Mouse (Mus musculus) embryonic facial prominence, embryonic 10.5 days (tissue): ENCODE results near the gene H2-Eb1. TPM values are rescaled to one million over a fixed set of nuclear protein-coding genes. Genes with fewer than 3 reads are reported as not detected.

ENCODE experiments used
- DNase-seq: peaks from one replicate; pipeline ENCODE4 v3.0.0-alpha.2; 2017; ENCODE audit warnings: low spot score
- H3K27ac ChIP-seq: fragments of 300-500 bp; sonication (generic); replicated peaks from 2 replicates; pipeline ENCODE4 v1.5.1; 2016; ENCODE audit warnings: mild to moderate bottlenecking
- H3K27me3 ChIP-seq: fragments of 300-500 bp; sonication (generic); replicated peaks from 2 replicates; pipeline ENCODE4 v1.6.1; 2016; ENCODE audit warnings: low read depth, mild to moderate bottlenecking; ENCODE audit not compliant: poor library complexity, severe bottlenecking
- H3K36me3 ChIP-seq: fragments of 300-500 bp; sonication (generic); replicated peaks from 2 replicates; pipeline ENCODE4 v1.6.1; 2016; ENCODE audit warnings: mild to moderate bottlenecking, moderate library complexity
- H3K4me1 ChIP-seq: fragments of 300-500 bp; sonication (generic); 2 replicates; pipeline ENCODE4 v1.6.1; 2016
- H3K4me3 ChIP-seq: fragments of 300-500 bp; sonication (generic); 2 replicates; pipeline ENCODE4 v1.5.1; 2016; ENCODE audit warnings: mild to moderate bottlenecking, moderate library complexity
- H3K9me3 ChIP-seq: fragments of 300-500 bp; sonication (generic); 2 replicates; pipeline ENCODE4 v1.6.1; 2016; ENCODE audit warnings: mild to moderate bottlenecking
- WGBS: fragments of 180-500 bp; shearing (Covaris S2); methylation state at CpG from one replicate; pipeline ENCODE4 v1.1.7; 2016; 5-methylcytosine and 5-hydroxymethylcytosine counted together
- polyA plus RNA-seq: library from polyadenylated mRNA; unstranded; fragments of >200 nt; fragmentation: Nextera tagmentation; extraction: Ambion mirVana; gene quantifications from 2 replicates; pipeline ENCODE4 v1.2.1, GENCODE M21; 2016

The H2-Eb1 gene
- polyA plus RNA-seq, 1 experiment from 2014 or later = 1.3 TPM

DNA sequence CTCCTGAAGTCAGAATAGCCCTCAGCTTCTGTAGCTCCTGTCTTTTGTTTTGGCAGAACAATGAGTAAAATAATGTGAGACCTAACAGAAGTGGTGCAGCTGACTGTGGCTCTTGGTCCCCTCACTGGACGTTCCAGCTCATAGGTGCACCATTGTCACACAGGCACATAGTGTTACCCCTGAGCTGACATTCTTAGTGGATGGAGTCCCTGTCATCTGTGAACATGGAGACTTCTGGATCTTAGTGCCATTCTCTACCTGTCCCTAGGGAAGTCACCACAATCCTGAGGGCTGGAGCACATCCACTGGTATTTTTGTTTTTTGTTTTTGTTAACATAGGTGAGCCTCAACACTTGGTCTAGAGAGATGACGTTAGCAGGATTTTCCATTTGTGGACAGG lies 34.7 kb upstream of the H2-Eb1 start:
- DNase-seq = no peak
- no peak overlapping the region for H3K4me3 ChIP-seq
- WGBS = 79% methylated on average over 2 of the region's 2 CpGs
- H3K27ac ChIP-seq = no peak overlapping the region
- H3K9me3 ChIP-seq = no peaks in the 10 kb centered on the region
- H3K27me3 ChIP-seq = 0 out of 2 replicates have a peak, but pooled peaks cover 11% of the 10 kb centered on the region
- H3K36me3 ChIP-seq = no peaks in the 10 kb centered on the region
- H3K4me1 ChIP-seq = no peaks in the 10 kb centered on the region

DNA sequence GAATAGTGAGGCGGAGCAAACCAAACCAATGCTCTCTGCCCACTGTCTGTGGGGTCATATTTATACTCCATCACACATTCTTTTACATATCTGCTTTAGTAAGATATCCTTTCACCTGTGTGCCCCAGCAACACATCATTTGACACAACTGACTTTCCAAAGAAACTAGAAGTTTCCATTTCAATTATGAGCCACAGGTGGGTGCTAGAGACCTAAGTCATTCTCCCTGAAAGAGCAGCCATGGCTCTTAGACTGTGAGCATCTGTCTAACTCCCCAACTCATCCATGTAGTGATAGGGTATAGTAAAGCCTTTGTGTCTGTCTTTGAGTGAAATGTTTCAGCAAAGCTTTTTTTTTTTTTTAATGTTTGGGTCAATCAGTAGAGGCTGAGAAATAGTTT lies 33.6 kb upstream of the H2-Eb1 start:
- no peaks in the 10 kb centered on the region for H3K4me1 ChIP-seq
- WGBS = 90% methylated on average over 1 of the region's 1 CpGs
- no peak overlapping the region for H3K4me3 ChIP-seq
- no peaks in the 10 kb centered on the region for H3K9me3 ChIP-seq
- no peak overlapping the region for H3K27ac ChIP-seq
- no peak for DNase-seq
- 0 out of 2 replicates have a peak, but pooled peaks cover 5% of the 10 kb centered on the region for H3K27me3 ChIP-seq
- H3K36me3 ChIP-seq = no peaks in the 10 kb centered on the region

DNA sequence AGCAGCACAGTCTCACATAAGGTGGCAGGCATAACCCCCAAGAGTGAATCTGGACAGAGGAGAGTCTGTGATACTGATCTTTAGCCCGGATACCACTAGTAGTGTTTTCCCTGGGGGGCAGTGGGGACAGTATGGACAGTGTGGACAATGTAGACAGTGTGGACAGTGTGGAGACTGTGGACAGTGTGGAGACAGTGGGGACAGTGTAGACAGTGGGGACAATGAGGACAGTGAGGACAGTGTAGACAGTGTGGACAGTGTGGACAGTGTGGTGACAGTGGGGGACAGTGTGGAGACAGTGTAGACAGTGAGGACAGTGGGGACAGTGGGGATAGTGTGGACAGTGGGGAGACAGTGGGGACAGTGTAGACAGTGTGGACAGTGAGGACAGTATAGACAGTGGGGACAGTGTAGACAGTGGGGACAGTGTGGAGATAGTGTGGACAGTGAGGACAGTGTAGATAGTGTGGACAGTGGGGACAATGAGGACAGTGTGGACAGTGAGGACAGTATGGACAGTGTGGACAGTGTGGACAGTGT lies 25.1 kb upstream of the H2-Eb1 start:
- H3K27me3 ChIP-seq = no peaks in the 10 kb centered on the region
- 69% methylated on average over 1 of the region's 1 CpGs for WGBS

DNA sequence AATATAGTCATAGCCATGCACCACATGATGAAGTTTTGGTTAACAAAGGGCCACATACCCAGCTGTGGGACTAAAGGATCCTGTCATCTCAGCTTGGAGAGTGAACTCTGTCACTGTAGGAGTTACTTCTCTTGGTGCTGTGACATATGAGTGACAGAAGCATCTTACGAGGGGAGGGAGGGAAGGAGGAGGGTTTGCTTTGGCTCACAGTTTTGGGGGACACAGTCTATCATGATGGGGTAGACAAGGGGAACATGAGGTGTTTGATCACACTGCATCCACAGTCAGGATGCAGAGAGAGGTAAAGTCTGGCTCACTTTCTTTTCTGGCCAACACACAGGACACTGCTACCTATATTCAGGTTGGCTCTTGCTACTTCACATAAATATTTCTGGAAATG lies 23.8 kb upstream of the H2-Eb1 start:
- 68% methylated on average over 1 of the region's 1 CpGs for WGBS

More for the DNA sequence above, 25.1 kb upstream of the H2-Eb1 start:
- Histone ChIP-seq H3K9me3 (no peaks in the 10 kb centered on the region), H3K27ac (no peak overlapping the region), H3K4me3 (no peak overlapping the region), H3K4me1 (no peaks in the 10 kb centered on the region), H3K36me3 (no peaks in the 10 kb centered on the region)
- no peak for DNase-seq

GRCm38 (mm10) chr17:34285371-34285770 lies 20.3 kb upstream of the H2-Eb1 start:
- Histone ChIP-seq H3K4me3 (no peak overlapping the region), H3K4me1 (no peaks in the 10 kb centered on the region), H3K36me3 (no peaks in the 10 kb centered on the region), H3K27me3 (no peaks in the 10 kb centered on the region), H3K9me3 (no peaks in the 10 kb centered on the region), H3K27ac (no peak overlapping the region)
- 79% methylated on average over 4 of the region's 4 CpGs for WGBS
- no peak for DNase-seq

More for the DNA sequence above, 23.8 kb upstream of the H2-Eb1 start:
- DNase-seq = no peak
- Histone ChIP-seq H3K4me3 (no peak overlapping the region), H3K4me1 (no peaks in the 10 kb centered on the region), H3K9me3 (no peaks in the 10 kb centered on the region), H3K27ac (no peak overlapping the region), H3K27me3 (no peaks in the 10 kb centered on the region), H3K36me3 (no peaks in the 10 kb centered on the region)

GRCm38 (mm10) chr17:34285848-34286247 lies 19.8 kb upstream of the H2-Eb1 start:
- 43% methylated on average over 4 of the region's 4 CpGs for WGBS
- Histone ChIP-seq H3K4me1 (no peaks in the 10 kb centered on the region), H3K27me3 (no peaks in the 10 kb centered on the region), H3K9me3 (no peaks in the 10 kb centered on the region), H3K4me3 (no peak overlapping the region), H3K27ac (no peak overlapping the region), H3K36me3 (no peaks in the 10 kb centered on the region)
- peak; percentile 37 for DNase-seq

DNA sequence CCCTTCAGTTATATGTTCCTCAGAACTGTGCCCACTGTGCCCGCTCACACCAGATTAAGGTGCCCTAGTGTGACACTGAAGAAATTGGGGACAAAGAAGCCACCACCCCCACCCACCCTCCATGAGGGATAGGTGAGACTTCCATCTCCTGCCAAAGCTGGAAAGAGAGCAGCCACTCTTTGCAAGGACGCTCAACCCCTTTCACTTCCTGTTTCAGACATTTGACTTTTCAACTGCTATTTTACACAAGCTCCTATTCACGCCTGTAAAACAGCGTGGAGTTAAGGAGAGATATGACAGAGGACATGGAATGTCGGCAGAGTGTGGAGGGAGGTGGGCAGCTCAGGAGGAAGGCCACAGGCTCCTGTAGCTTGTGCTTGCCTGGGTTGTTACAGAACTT lies 19.2 kb upstream of the H2-Eb1 start:
- H3K36me3 ChIP-seq = no peaks in the 10 kb centered on the region
- no peaks in the 10 kb centered on the region for H3K4me1 ChIP-seq
- no peak overlapping the region for H3K27ac ChIP-seq
- no peak overlapping the region for H3K4me3 ChIP-seq
- no peaks in the 10 kb centered on the region for H3K27me3 ChIP-seq
- DNase-seq = no peak
- WGBS = 81% methylated on average over 5 of the region's 5 CpGs
- no peaks in the 10 kb centered on the region for H3K9me3 ChIP-seq

GRCm38 (mm10) chr17:34286999-34287398 lies 18.7 kb upstream of the H2-Eb1 start:
- Histone ChIP-seq H3K4me3 (no peak overlapping the region), H3K9me3 (no peaks in the 10 kb centered on the region), H3K27ac (no peak overlapping the region), H3K4me1 (no peaks in the 10 kb centered on the region), H3K36me3 (no peaks in the 10 kb centered on the region), H3K27me3 (no peaks in the 10 kb centered on the region)
- WGBS = 71% methylated on average over 6 of the region's 6 CpGs
- no peak for DNase-seq

DNA sequence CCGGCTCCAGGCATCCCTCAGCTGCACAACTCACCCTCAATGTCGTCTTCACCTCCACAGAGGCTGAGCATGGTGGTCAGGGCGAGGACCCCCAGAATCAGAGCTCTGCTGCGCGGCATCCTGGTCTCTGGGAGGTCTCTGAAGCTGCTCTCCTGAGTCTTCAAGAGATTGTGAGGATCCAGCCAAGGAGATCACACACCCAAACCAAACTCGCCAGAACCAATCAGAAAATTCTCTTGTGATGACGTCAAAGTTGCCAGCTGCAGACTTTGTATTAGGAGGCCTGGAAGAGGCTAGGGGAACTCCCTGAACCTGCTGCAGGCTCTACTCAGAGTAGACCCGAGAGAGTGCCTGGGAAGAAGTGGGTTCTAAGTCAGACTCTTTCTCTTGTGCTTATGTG lies 18.0 kb upstream of the H2-Eb1 start, which contains the start of gene H2-Aa:
TSS of gene H2-Aa (minus strand) at position 176 of the 400 bp plus-strand sequence.
- H3K9me3 ChIP-seq = no peaks in the 10 kb centered on the region
- H3K36me3 ChIP-seq = no peaks in the 10 kb centered on the region
- H3K4me3 ChIP-seq = no peak within 1 kb of the TSS
- peak; percentile 61 for DNase-seq
- 16% methylated on average over 8 of the region's 8 CpGs for WGBS
- no peak within 1 kb of the TSS for H3K27ac ChIP-seq
- no peaks in the 10 kb centered on the region for H3K27me3 ChIP-seq
- H3K4me1 ChIP-seq = no peaks in the 10 kb centered on the region

GRCm38 (mm10) chr17:34288131-34288530 lies 17.5 kb upstream of the H2-Eb1 start:
- no peaks in the 10 kb centered on the region for H3K4me1 ChIP-seq
- no peak for DNase-seq
- H3K27me3 ChIP-seq = no peaks in the 10 kb centered on the region
- no peak overlapping the region for H3K27ac ChIP-seq
- no peaks in the 10 kb centered on the region for H3K9me3 ChIP-seq
- WGBS = 68% methylated on average over 3 of the region's 3 CpGs
- no peaks in the 10 kb centered on the region for H3K36me3 ChIP-seq
- no peak overlapping the region for H3K4me3 ChIP-seq

GRCm38 (mm10) chr17:34291609-34292008 lies 14.1 kb upstream of the H2-Eb1 start:
- WGBS = 14% methylated on average over 8 of the region's 8 CpGs
- DNase-seq = peak; percentile 84
- Histone ChIP-seq H3K36me3 (no peaks in the 10 kb centered on the region), H3K4me3 (no peak overlapping the region), H3K27me3 (peaks cover 5% of the 10 kb centered on the region; the same call in 1 of the 2 replicates), H3K9me3 (no peaks in the 10 kb centered on the region), H3K27ac (no peak overlapping the region), H3K4me1 (0 out of 2 replicates have a peak, but pooled peaks cover 2% of the 10 kb centered on the region)

DNA sequence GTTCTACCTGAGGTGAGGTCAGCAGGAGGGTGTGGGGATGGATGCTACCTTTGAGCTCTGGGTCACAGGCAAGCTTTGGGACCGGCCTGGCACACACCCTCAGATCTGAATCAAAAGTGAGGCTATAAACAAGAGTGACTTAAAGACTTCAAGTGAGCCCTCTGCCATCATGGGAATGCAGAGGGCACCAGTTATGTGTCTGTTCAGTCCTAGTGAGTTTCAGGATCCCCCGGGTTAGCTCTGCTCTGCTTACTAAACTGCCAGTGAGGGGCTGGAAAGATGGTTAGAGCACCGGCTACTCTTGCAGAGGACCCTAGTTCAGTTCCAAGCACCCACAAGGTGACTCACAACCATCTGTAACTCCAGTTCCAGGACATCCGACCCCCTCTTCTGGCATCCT lies 13.1 kb upstream of the H2-Eb1 start:
- Histone ChIP-seq H3K27me3 (peaks cover 10% of the 10 kb centered on the region; the same call in 1 of the 2 replicates), H3K36me3 (no peaks in the 10 kb centered on the region), H3K27ac (no peak overlapping the region), H3K4me3 (no peak overlapping the region), H3K9me3 (no peaks in the 10 kb centered on the region), H3K4me1 (0 out of 2 replicates have a peak, but pooled peaks cover 2% of the 10 kb centered on the region)
- WGBS = 85% methylated on average over 4 of the region's 4 CpGs
- no peak for DNase-seq

DNA sequence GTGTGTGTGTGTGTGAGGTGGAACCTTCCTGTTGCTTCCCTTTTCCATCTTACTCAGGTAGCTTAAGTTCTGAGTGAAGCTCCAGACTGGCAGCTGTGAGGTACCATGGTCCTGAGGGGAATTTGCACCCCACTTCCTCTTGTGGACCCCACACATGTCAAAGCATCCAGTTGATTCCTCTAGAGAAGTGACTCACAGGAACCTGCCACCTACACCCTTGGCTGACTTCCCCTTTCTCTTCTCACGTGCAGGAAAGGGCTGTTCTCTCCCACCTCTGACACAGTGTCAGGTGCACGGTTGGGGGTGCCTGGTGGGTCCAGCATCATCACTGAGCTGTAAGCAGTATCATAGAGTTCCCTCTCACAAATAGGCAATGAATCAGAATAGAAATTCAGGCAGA lies 12.1 kb upstream of the H2-Eb1 start:
- no peaks in the 10 kb centered on the region for H3K36me3 ChIP-seq
- H3K27me3 ChIP-seq = peaks cover 10% of the 10 kb centered on the region; the same call in 1 of the 2 replicates
- no peaks in the 10 kb centered on the region for H3K9me3 ChIP-seq
- WGBS = 66% methylated on average over 2 of the region's 2 CpGs
- H3K27ac ChIP-seq = no peak overlapping the region
- H3K4me3 ChIP-seq = no peak overlapping the region
- no peak for DNase-seq
- H3K4me1 ChIP-seq = 0 out of 2 replicates have a peak, but pooled peaks cover 2% of the 10 kb centered on the region
